Mouse (Mus musculus) 416B (cell line): ENCODE results near the gene Fer1l4.

Source experiments
- DNase-seq: peaks from one replicate; pipeline ENCODE4 v3.0.0; 2011; ENCODE audit warnings: low read depth

The Fer1l4 gene

DNA sequence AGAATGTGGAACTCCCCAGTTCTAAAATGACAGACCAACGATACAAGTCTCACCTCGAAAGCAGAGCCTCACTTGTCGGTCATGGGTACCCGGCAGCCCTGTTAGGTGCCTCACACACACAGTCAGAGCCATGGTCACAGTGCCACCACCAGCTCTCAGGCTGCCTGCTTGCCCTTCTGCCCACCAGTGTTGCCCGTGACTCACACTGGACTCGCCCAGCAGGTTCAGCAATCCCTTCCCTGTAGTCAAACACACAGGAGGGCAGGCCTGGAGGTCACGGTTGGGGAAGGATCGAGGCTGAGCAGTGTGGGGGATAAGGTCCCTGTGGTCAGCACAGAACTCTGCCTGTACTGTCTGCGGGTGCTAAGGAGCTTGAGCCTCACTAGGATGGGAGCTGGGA is at the start of gene Fer1l4:
Fer1l4 (minus strand) TSS at position 132 of the 400 bp plus-strand sequence.
- no peak for DNase-seq

DNA sequence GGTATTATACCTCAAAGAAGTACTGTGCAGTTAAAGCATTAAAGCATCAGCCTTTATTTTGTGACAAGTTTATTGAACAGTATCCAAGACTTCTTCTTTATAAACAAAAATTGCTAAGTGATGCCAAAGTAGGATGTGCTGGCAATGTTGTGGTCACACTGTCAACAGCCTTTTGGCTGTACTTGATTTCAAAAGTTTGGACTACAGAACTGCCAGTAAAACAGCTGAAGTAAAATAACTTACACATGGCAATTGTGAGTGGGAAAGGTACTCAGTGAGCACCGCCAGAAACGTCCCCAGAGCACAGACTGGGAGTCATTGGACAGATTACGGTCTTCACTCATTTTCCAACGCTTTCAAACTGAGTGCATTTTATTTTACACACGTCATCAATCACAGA is 39.2 kb upstream of the Fer1l4 start:
- DNase-seq = no peak

DNA sequence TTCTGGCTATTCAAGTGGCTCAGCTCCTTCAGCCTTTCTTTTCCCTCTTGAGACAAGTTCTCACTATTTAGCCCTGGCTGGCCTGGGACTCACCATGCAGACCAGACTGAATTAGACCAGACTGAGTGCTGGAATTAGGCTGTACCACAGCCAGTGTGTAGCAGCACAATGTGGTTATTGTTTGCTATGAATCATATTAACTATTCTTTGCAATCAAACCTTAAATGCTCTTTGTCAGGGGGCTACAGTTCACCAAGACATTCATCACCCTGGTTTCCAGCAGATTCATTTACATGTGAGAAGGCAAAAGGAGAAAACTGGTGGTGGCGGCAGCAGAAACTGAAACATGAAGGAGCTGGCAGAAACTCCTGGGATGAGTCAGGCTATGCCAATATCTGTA is 37.1 kb upstream of the Fer1l4 start:
- DNase-seq = no peak

DNA sequence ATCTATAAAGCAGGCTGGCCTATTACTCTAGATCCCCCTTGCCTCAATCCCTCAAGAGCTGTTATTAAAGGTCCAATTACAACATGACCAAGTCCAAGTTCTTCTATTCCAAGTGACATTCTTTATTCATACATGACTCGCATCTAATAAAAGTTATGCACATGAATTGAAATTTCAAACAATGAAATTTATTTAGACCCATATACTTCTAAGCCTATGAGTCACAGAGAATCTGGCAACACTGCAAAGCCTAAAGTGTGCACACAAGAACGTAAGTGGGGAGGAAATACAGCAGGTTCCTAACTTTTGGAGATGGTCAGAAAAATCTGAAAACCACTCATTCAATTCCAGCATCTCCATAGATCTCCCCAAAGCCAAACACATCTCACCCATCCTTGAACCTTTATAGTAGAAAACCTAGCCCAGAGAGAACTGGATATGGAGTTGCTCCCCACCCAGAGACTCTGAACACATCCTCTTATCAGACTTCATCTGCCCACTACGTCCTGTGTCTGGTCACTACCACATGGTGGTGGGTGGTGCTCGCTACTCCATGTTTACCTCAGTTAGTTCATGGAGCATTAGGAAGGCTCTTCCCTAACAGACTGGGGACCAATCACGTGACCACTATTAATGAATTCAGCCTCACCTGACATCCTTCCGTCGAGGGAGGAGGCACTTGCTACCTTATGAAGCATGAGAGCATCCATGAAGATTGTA is 34.8 kb upstream of the Fer1l4 start:
- DNase-seq = peak; percentile 54

DNA sequence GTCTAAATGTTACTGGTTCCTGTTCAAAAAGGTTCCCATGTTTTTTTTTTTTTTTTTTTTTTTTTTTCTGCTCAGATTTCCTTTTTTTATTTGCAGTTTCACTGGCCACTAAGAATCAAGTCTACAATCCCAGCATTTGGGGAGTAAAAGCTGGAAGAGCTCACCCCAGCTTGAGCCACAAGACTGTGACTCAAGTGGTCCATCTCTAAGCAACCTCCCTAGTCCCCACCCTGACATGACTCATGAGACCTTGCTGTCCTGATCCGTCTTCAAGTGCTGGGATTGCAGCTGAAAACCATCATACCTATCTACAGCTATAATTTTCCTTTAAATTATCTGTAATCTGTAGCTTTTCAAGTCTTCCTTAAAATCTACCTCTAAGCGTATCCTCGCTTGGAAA is 31.8 kb upstream of the Fer1l4 start:
- DNase-seq = peak; percentile 25

DNA sequence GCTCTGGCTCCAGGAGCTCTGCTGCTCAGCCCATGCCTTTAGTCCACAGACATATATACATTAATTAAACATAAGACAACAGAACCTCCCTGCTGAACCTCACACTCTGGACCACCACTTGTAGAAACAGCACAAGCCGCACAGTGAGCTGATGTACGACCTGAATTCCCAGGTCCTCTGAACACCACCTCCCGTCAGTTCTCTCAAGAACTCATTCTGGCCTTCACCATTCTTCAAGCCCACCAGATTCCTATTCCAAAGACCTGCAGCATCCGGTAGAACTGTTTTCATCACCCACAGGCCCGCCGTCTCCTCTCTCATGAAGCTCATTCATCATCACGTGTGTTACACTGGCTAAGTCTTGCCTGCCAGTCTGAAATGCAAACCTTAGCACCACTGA is 27.6 kb upstream of the Fer1l4 start:
- DNase-seq = no peak

DNA sequence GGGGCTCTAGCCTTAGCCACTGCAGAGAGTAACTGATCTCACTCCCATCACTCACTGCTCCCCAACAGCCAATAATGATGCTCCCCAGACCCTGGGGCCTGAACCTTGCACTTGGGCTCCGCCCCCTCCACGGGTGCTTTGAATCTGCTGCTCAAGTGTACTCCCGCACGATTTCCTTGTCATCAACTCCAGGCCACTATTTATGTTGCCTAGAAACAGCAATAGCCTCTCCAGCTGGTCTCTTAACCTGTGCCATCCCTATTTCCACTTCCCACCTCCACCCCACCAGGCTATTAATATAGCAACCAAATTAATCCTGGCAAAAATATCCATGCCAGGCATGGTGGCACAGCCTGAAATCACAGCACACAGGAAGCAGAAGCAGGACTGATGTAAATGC is 26.9 kb upstream of the Fer1l4 start:
- DNase-seq = no peak

DNA sequence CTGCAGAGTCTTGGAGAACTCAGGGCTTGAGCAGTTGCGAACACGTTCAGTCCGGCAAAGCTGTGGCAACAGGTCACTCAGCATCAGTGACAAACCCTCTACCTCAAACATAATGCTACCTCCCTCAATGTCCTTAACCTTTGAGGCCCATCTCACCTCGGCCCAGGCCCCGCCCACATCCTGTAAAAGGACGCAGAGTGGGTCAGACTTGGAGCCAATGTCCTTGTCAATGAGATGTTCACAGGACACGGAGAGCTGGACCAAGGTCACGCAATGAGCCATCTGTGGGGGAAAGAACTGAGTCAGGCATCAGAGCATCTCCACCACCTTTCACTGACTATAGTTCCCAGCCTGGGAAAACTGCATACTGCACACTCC is 26.4 kb upstream of the Fer1l4 start:
- no peak for DNase-seq

DNA sequence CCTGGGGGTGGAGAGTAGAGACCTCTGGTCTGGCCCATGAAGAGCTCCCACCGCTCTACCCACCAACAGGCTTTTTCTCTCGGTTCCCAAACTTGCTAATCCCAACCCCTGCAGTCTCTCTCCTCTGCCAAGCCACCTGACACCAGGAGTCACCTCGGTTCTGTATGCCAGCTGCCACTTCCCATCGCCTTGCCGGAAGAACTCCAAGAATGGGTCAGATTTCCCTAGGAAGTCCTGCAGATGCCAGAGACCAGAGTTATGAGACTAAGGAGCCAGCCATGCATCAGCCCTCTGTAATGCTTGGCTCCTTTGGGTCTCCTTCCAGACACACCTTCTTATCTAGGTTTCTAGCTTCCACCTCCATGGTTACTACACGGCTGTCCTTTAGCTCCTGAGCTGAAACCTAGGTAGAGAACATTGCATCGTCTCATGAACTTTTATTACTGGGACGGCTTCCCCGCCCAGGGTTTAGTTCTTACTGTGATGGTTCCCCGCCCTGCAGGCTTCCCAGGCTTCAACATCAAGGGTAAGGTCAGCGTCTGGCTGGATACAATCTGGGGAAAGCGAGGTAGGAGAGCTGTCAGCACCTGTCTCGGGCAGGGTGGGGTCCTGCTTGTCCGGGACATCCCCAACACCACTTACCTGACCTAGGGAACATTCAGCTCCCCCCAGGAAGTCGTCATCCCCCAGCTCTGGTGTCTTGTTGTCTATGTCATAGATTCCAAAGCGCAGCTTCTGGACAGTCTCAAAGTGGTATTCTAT is 25.9 kb upstream of the Fer1l4 start:
- DNase-seq = no peak

DNA sequence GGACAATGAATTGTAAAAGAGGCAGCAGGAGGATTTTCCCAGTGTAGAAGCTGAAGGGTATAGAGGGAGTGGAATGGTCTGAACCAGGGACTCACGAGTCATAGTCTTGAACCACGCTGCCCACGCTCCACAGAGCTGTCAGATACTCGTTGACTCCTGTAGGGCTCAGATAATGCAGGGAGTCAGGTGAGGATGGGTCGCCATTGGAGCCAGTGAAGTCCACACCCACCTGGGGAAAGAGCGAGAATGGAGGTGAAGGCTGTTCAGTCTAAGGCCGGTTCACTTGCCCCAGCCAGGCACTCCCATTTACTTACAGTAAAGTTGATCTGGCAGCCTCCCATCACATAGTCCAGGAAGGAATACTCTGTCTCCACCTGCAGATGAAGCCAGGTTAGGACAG is 24.7 kb upstream of the Fer1l4 start:
- no peak for DNase-seq

DNA sequence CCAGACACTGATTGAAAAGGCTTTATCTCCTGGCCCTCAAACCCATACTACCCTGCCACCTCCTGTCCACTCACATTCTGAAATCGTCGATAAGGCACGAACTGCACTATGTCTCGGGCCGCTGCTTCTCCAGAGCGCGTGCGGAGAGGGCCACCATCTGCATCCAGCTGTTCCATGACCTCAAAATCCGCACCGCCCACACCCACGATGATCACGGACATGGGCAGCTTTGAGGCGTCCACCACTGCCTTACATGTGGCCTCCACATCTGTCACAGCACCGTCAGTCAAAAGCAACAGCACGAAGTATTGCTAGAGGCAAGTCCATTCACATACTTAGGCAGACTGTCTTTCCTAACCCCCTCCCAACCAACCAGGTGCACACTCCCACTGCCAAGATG is 21.0 kb upstream of the Fer1l4 start:
- DNase-seq = no peak

DNA sequence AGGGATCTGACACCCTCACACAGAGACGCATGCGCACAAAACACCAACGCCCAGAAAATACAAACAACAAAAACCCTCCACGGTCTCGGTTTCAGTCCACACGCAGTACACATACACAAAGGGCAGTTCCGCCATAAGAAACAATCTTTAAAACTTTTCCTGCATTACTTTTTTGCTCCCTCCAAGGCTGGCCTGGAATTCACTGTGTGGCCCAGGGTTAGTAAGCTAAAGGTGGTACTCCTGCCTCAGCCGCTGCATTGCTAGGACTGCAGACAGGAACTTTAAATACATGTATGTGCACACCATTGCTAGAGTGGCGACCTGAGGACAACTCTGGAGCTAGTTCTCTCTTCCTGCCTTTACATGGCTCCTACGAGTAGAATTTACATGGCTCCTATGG is 18.5 kb upstream of the Fer1l4 start:
- no peak for DNase-seq

DNA sequence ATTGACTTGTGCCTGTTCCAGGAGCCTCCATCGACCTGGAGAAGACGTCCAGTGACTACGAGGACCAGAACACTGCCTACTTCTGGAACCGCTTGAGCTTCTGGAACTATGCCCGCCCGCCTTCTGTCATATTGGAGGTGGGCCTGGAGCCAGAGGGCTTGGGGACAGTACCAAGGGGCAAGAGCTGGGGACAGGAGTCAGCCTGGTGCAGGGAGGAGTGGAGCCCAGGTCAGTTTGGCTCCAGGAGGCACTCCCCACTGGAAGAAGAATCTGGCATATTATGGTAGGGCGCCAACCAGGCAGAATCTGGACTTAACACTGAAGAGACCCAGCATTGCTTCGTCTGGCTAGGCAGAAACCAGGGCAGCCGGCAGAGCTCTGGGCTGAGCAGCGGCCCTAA is 15.2 kb upstream of the Fer1l4 start:
- no peak for DNase-seq

DNA sequence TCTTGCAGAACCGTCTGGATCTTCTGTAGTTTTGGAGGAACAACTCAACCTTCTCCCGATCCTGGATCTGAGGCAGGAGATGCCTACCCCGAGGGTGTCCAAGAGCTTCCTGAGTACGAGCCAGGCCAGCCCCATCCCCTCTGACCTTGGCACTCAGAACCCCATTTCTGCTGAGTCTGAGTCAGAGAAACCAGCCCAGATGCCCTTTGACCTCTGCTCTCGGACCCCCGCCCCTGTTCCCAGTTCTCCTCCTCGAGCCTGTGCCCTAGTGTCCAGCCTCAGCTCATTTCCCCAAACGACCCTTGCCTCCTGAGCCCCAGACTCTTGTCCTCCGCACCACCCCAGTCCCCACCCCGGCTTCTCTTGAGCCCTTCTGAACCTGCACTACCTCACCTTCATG is 13.4 kb upstream of the Fer1l4 start:
- no peak for DNase-seq

DNA sequence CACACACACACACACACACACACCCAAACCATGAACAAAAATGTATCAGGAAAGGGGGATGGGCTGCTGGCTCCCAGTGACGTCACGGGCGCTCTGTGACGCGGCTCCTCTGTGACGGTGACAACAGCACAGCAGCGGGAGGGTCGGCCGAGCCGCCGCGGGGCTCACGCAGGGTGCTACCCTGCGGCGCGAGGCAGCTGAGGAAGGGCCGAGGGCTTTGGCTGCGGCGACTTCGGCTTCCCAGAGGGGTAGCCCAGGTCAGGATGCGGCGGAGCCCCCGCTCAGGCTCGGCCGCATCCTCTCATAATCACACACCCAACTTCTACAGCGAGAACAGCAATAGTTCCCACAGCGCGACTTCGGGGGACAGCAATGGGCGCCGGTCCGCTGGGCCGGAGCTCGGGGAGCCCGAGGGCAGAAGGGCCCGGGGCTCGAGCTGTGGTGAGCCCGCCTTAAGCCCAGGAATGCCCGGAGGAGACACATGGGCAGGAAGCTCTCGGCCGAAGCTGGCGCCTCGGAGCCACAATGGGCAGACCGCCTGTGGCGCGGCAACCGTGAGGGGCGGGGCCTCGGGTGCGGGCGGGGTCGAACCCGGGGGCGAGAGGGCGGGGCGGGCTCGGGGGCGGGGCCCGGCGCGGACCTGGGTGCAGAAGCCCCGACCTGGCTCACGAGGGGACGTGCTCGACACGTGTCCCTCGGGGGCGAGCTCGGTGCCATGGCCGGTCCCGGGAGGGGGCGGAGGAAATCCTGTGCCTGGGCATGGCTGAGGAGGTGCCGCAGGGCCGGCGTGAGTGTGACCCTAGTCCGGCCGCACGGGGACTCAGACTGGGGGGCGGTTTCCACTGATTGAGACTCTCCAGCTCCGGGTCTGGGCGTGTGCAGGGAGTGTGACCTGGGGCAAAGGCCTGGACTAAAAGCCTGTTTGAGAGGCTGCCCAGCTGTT is 12.6 kb upstream of the Fer1l4 start, which contains the start of gene Spag4:
Spag4 (plus strand) TSS at position 77 of the 943 bp plus-strand sequence.
- peak; percentile 83 for DNase-seq

DNA sequence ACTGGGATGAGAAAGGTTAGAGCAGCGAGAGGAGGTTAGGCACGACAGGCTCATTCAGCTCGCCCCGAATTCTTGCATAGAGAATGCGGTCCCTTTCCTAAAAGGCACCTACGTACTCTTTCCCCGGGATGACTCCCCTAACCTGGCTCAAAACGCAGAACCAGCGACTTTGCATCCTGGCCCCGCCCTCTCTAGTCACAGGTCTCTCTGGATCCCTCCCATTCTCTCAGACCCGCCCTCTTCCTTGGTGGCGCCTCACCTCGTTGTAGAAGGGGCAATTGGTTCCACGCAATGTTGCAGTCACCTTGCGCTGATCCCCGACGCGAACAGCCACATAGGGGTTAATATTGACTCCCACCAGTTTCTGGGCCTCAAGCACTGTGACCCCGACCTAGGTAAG is 4.8 kb downstream of the Fer1l4 start:
- DNase-seq = no peak

DNA sequence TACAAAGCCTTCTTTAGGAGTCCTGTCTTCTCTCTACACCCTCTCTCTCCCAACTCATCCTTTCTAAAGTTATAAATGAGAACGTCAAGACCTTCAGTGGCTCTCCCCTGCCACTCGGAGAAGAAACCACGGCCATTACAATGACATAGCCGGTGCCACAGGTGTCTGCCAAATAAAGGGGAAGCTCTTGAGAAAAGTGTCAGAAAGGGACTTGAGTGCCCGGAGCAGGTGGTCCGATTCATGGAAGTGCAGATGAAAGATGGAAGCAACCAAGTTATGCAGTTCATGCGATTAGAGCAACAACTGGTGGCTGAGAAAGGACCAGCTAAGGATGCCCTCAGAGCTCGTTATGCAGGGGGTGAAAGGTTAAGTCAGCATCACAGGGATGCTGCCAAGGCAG is 9.8 kb downstream of the Fer1l4 start:
- DNase-seq = no peak

DNA sequence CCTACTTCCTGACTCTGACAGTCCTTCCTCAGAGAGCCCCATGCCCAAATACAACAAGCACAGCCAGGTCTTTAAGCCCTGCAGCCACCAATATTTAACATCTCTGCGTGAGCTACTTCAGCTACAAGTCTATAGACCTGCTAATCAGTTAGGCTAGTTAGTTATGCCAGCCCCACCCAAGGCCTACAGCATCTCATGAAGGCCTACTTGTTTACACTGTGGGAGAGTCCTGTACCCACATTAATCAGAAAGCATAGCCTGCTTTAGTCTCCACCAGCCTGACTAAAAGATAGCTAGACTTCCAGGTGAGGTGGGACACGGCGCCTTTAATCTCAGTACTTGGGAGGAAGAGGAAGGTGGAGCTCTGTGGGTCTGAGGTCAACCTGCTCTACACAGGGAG is 13.4 kb downstream of the Fer1l4 start:
- DNase-seq = no peak

DNA sequence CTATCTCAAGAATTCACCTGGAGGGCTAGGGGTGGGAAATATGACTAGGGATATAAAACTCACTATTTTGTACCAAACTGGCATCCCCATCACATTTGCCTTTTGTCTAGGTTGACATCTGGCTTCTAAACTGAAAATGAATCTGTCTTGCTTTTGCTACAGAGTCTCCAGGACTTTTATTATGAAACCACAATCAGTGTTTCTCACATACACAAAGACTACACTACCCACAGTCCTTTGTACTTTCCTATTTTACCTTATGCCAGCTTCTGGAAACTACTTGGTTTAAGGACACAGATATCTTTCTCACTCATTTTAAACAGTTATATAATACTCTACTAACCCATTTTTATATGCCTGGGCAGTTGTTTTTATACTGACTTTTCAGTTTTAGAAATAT is 27.3 kb downstream of the Fer1l4 start:
- peak; percentile 26 for DNase-seq

DNA sequence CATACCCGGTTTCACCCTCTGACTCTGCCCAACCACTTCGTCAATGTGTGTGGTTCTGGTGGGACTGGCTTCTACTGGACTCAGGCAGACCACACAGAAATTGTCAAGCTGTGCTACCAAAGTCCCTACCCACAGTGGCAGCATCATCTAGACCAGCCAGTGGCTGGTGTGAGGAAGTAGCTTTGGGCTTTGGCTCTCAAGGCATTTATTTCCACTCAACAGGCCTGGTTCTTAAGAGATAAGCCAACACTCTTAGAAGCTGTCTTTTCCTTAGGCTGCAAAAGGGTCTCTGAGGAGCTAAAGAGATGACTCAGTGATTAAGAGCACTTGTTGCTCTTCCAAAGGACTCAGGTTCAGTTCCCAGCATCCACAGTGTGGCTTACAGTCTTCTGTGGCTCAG is 31.0 kb downstream of the Fer1l4 start:
- peak; percentile 10 for DNase-seq

DNA sequence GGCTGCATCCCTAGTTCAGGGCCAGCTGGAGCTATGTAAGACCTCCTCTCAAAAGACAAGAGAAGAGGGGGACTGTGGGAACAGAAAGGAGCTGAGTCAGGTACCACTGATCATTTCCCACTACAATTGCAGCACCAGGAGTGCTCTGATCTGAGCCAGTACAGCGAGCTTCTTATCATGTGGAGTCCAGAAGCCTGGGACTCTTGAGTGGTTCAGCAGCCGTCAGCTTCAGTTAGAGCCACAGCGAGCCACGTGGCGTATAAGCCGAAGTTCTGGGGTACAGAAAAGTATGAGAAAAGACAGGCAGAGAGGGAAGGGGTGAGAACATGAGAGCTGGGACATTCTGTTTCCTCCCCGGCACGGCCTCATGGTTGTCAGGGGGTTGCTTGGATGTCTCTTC is 31.5 kb downstream of the Fer1l4 start:
- DNase-seq = no peak

DNA sequence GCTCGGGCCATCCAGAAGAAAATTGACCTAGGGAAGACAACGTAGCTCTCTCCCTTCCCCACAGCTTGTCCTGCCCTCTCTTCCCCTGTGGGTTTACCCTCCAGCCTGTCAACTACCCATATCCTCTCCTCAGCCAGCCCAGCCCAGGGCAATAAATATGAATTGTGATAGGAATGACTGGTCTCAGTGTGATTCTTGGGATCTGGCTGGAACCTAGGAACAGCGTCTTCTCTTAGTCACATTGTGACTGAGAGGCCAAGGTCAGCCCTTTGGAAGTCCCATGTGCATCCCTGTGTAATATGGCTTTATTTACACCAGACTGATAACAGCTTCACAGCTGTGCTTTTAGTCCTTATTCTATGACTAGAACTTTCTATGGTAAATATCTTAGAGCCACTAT is 34.6 kb downstream of the Fer1l4 start:
- DNase-seq = no peak
